Mouse (Mus musculus) liver, embryonic 14.5 days (tissue): ENCODE results near the gene Pik3r4. TPM values are rescaled to one million over a fixed set of nuclear protein-coding genes. Genes with fewer than 3 reads are reported as not detected.

ENCODE experiments used
- ATAC-seq: fragments of 200-750 bp; cut with Nextera tagmentation; 2 replicates; pipeline ENCODE4 v1.8.0; 2017; ENCODE audit warnings: moderate number of reproducible peaks, mild to moderate bottlenecking, moderate library complexity; ENCODE audit not compliant: insufficient read depth
- DNase-seq, 3 experiments: peaks; one replicate each; pipeline ENCODE4 v3.0.0-alpha.2; 2012 to 2013; ENCODE audit warnings: low read depth in 3 of 3, low spot score in 3 of 3
- H3K27ac ChIP-seq: fragments of 300-500 bp; sonication (generic); 2 replicates; pipeline ENCODE4 v1.5.1; 2014; ENCODE audit warnings: moderate library complexity, mild to moderate bottlenecking, control low read depth, inconsistent platforms
- H3K27me3 ChIP-seq: fragments of 300-500 bp; sonication (generic); 2 replicates; pipeline ENCODE4 v1.6.1; 2014; ENCODE audit warnings: mild to moderate bottlenecking, low read length, moderate library complexity; ENCODE audit not compliant: control insufficient read depth, insufficient read depth
- H3K36me3 ChIP-seq: fragments of 300-500 bp; sonication (generic); replicated peaks from 2 replicates; pipeline ENCODE4 v1.6.1; 2014; ENCODE audit warnings: low read depth; ENCODE audit not compliant: control insufficient read depth, insufficient read depth
- H3K4me1 ChIP-seq, 2 experiments: fragments of 200-500 bp in 1 of 2; fragments of 300-500 bp in 1 of 2; sonication (generic) in 1 of 2; replicated peaks; 2 replicates each; pipeline ENCODE4 v1.6.1; 2012 to 2014; ENCODE audit warnings: antibody characterized with exemption in 1 of 2, inconsistent platforms in 1 of 2, low read length in 1 of 2; ENCODE audit not compliant: control insufficient read depth in 2 of 2, insufficient read depth in 2 of 2
- H3K4me2 ChIP-seq: fragments of 300-500 bp; sonication (generic); 2 replicates; pipeline ENCODE4 v1.6.1; 2014; ENCODE audit warnings: low read depth, mild to moderate bottlenecking, control low read depth, moderate library complexity
- H3K4me3 ChIP-seq, 2 experiments: fragments of 200-500 bp in 1 of 2; fragments of 300-500 bp in 1 of 2; sonication (generic) in 1 of 2; 2 replicates each; pipeline ENCODE4 v1.5.1; 2012 to 2014; ENCODE audit warnings: low read depth in 2 of 2, low read length in 2 of 2, mild to moderate bottlenecking in 2 of 2, control low read depth in 1 of 2, inconsistent platforms in 1 of 2, moderate library complexity in 1 of 2; ENCODE audit not compliant: insufficient read depth in 1 of 2
- H3K9ac ChIP-seq: fragments of 300-500 bp; sonication (generic); replicated peaks from 2 replicates; pipeline ENCODE4 v1.6.1; 2014; ENCODE audit warnings: mild to moderate bottlenecking, control low read depth, moderate library complexity
- H3K9me3 ChIP-seq: fragments of 300-500 bp; sonication (generic); 2 replicates; pipeline ENCODE4 v1.6.1; 2016; ENCODE audit warnings: low read length, mixed read lengths; ENCODE audit not compliant: control insufficient read depth
- CTCF ChIP-seq: IDR thresholded peaks from 2 replicates; pipeline ENCODE4 v1.5.1; 2016; ENCODE audit warnings: antibody characterized with exemption, low read depth, control low read depth
- EP300 ChIP-seq: IDR thresholded peaks from 2 replicates; pipeline ENCODE4 v1.6.1; 2016; ENCODE audit warnings: antibody characterized with exemption, low read depth
- WGBS: fragments of 180-500 bp; shearing (Covaris S2); extraction: QIAGEN DNeasy Blood & Tissue Kit; methylation state at CpG from one replicate; pipeline ENCODE4 v1.1.7; 2014; ENCODE audit not compliant: insufficient replicate concordance; 5-methylcytosine and 5-hydroxymethylcytosine counted together
- polyA plus RNA-seq, 2 experiments: library from polyadenylated mRNA; depleted of rRNA in 1 of 2; stranded (reverse) in 1 of 2; unstranded in 1 of 2; fragments of >200 nt; fragmentation: Nextera tagmentation in 1 of 2; extraction: Ambion mirVana in 1 of 2; gene quantifications; 2 replicates each; pipeline versions ENCODE4 v1.2.1 to v1.2.3; 2012 to 2014

Gene Pik3r4
- polyA plus RNA-seq, 2 experiments: 4.7 to 5.9 TPM

DNA sequence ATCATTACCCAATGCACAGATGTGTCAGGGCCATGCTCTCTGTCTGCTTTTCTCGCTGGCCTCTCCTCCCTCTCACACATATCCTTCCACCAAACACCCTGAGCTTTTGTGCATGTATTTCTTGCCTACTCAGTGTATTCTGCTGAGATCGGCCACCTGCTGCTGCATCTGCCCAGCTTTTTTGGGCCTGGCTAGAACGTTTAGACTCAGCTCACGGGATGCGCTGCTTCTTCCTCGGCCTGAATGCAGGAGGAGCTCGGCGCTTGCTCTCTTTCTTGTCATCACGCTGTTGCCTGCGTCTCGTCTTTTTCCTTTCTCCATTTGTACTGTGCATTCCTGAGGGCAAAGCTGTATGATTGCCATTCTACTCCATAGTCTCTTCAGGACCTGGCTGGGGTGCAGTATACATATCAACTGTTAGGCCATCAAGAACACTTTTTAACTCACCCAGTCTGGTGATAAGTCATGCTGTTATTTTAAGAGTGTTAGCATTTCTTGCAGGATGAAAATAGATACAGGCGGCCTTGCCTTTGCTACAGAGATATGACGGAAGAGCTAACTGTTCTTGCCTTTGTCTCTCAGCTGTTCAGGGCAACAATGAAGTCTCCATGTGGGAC, 41.9 kb downstream of the Pik3r4 start:
- no peak for TF ChIP-seq CTCF
- TF ChIP-seq EP300: no peak
- no peak for DNase-seq
- Histone ChIP-seq H3K27me3 (no peaks in the 10 kb centered on the region), H3K9me3 (no peaks in the 10 kb centered on the region), H3K9ac (no peak overlapping the region), H3K4me2 (no peak overlapping the region), H3K4me1 (no peaks in the 10 kb centered on the region), H3K27ac (no peak overlapping the region), H3K36me3 (peaks cover 3% of the 10 kb centered on the region), H3K4me3 (no peak overlapping the region)
- 83% methylated on average over 13 of the region's 13 CpGs for WGBS
- no peak for ATAC-seq

DNA sequence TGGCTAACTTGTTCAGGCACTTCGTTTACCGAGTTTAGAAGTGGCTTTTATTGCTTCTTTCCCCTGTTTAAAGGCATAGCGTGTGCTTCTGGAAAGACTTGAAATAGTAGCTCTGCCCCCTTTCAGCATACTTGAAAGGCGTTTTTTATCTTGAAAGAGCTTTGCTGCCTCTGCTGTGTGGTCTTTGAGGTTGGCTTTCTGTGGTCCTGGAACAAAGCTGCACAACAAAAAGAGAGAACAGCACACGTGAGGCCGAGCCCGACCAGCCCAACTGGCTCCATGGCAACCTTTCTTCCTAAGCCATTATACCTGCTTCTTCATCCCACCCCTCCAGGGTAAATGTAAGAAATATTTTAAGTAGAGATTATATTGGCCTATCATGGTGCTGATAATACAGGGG, 46.7 kb downstream of the Pik3r4 start:
- H3K4me1 ChIP-seq: no peaks in the 10 kb centered on the region
- no peak overlapping the region for H3K27ac ChIP-seq
- no peak overlapping the region for H3K4me3 ChIP-seq
- H3K9ac ChIP-seq: no peak overlapping the region
- WGBS: 72% methylated on average over 7 of the region's 7 CpGs
- H3K27me3 ChIP-seq: no peaks in the 10 kb centered on the region
- peaks cover 3% of the 10 kb centered on the region for H3K36me3 ChIP-seq
- no peak overlapping the region for H3K4me2 ChIP-seq
- ATAC-seq (no peak), DNase-seq (no peak)
- no peak for TF ChIP-seq EP300
- no peak for TF ChIP-seq CTCF
- H3K9me3 ChIP-seq: no peaks in the 10 kb centered on the region

DNA sequence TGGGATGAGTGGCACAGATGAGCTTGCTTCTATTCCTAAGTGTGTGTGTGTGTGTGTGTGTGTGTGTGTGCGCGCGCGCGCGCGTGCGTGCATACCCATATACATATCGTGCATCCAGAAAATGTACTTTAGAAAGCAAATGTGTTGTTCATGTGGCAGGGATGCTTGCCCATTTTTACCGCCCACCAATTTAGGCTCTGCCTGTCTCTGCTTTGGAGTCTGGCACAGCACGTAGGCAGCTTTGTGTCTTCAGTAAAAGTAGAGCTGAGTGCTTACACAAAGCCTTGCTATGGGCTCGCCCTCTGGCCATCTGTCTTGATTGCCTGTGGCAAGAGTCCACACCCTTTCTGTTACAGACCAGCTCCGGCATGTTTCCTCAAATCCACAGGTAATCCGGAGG, 49.7 kb downstream of the Pik3r4 start:
- Histone ChIP-seq H3K36me3 (no peaks in the 10 kb centered on the region), H3K27me3 (no peaks in the 10 kb centered on the region), H3K9ac (no peak overlapping the region), H3K4me2 (no peak overlapping the region), H3K4me1 (no peaks in the 10 kb centered on the region), H3K9me3 (no peaks in the 10 kb centered on the region), H3K27ac (no peak overlapping the region), H3K4me3 (no peak overlapping the region)
- no peak for ATAC-seq
- no peak for DNase-seq
- 83% methylated on average over 14 of the region's 14 CpGs for WGBS
- TF ChIP-seq EP300 (no peak), CTCF (no peak)

DNA sequence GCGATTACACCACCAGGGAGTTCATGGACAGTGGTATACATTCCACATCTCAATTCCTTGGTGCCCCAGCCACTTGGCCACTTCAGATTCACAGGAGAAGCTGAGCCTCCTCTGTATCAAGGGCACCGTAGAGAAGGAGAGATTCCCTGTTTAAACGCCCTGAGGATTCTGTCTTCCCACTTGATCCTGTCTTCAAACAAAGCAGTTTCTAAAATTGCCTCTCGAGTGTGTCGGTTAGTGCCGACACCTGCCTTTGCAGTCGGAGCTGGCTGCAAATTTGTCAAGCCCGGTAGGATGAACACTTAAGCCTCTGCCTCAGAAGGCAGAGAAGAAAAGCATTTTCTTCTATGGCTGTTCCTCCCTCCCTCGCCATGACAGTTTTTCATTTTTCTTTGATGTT, 50.3 kb downstream of the Pik3r4 start:
- no peaks in the 10 kb centered on the region for H3K36me3 ChIP-seq
- DNase-seq (no peak), ATAC-seq (no peak)
- 73% methylated on average over 9 of the region's 9 CpGs for WGBS
- H3K4me2 ChIP-seq: no peak overlapping the region
- no peaks in the 10 kb centered on the region for H3K9me3 ChIP-seq
- no peaks in the 10 kb centered on the region for H3K27me3 ChIP-seq
- no peak overlapping the region for H3K9ac ChIP-seq
- no peak overlapping the region for H3K27ac ChIP-seq
- H3K4me3 ChIP-seq: no peak overlapping the region
- H3K4me1 ChIP-seq: no peaks in the 10 kb centered on the region
- TF ChIP-seq EP300: no peak
- no peak for TF ChIP-seq CTCF

DNA sequence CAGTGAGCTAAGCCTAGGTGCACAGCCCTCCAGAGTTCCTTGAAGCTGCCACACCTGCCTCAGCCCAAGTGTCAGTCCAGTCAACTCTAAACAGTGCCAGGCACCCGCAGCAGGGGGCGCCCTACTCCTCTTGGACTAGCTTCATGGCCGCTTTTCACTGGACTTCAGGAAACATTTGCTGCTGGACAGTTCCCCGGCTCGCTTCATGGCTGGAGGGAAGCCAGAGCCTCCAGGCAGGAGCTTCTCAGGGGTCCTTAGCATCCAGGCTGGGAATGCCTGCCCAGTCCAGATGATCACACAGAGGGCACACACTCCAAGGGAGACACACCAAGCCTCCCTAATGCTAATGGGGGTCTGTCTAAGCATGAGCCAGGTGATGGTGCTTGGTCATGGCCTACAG, 51.1 kb downstream of the Pik3r4 start:
- no peak for ATAC-seq
- WGBS: 2% methylated on average over 5 of the region's 5 CpGs
- H3K4me1 ChIP-seq: no peaks in the 10 kb centered on the region

More for the DNA sequence above, 51.1 kb downstream of the Pik3r4 start:
- no peaks in the 10 kb centered on the region for H3K27me3 ChIP-seq
- H3K9ac ChIP-seq: no peak overlapping the region
- H3K9me3 ChIP-seq: no peaks in the 10 kb centered on the region
- DNase-seq: peak in 2 of 3 experiments; percentile 10 to 11
- no peak overlapping the region for H3K4me3 ChIP-seq
- peak; percentile 74 for TF ChIP-seq CTCF
- no peak for TF ChIP-seq EP300
- no peak overlapping the region for H3K27ac ChIP-seq
- no peaks in the 10 kb centered on the region for H3K36me3 ChIP-seq
- H3K4me2 ChIP-seq: no peak overlapping the region
